Mouse (Mus musculus) megakaryocyte, embryonic 14.5 days (primary cell): Measurements from ENCODE around the gene Ptprcap.

Experiments used
- FLI1 ChIP-seq: IDR thresholded peaks from 2 replicates; pipeline ENCODE4 v1.6.1; 2012; ENCODE audit warnings: low read length, inconsistent platforms, mixed read lengths
- GATA1 ChIP-seq: IDR thresholded peaks from 3 replicates; pipeline ENCODE4 v1.6.1; 2012; ENCODE audit warnings: mixed read lengths, low read length, inconsistent platforms, borderline replicate concordance

GRCm38 (mm10) chr19:4159049-4159448, 5.6 kb downstream of the Ptprcap start:
- TF ChIP-seq GATA1 (no peak), FLI1 (no peak)
